Mouse (Mus musculus) embryonic facial prominence, embryonic 12.5 days (tissue): ENCODE measurements around the gene Atp1a2. TPM values are rescaled to one million over a fixed set of nuclear protein-coding genes. Genes with fewer than 3 reads are reported as not detected.

Experiments used
- ATAC-seq: fragments of 200-750 bp; cut with Nextera tagmentation; 2 replicates; pipeline ENCODE4 v1.8.0; 2017; ENCODE audit not compliant: insufficient number of reproducible peaks, insufficient read depth, low FRiP score, low TSS enrichment
- H3K27ac ChIP-seq: fragments of 300-500 bp; sonication (generic); 2 replicates; pipeline ENCODE4 v1.5.1; 2016; ENCODE audit warnings: mild to moderate bottlenecking
- H3K27me3 ChIP-seq: fragments of 300-500 bp; sonication (generic); 2 replicates; pipeline ENCODE4 v1.6.1; 2016; ENCODE audit warnings: mild to moderate bottlenecking, moderate library complexity
- H3K36me3 ChIP-seq: fragments of 300-500 bp; sonication (generic); 2 replicates; pipeline ENCODE4 v1.6.1; 2016; ENCODE audit warnings: mild to moderate bottlenecking
- H3K4me1 ChIP-seq: fragments of 300-500 bp; sonication (generic); 2 replicates; pipeline ENCODE4 v1.6.1; 2016
- H3K4me2 ChIP-seq: fragments of 300-500 bp; sonication (generic); replicated peaks from 2 replicates; pipeline ENCODE4 v1.6.1; 2016; ENCODE audit warnings: mild to moderate bottlenecking, moderate library complexity
- H3K4me3 ChIP-seq: fragments of 300-500 bp; sonication (generic); 2 replicates; pipeline ENCODE4 v1.5.1; 2016; ENCODE audit warnings: mild to moderate bottlenecking
- H3K9ac ChIP-seq: fragments of 300-500 bp; sonication (generic); 2 replicates; pipeline ENCODE4 v1.6.1; 2016; ENCODE audit warnings: mild to moderate bottlenecking, moderate library complexity
- H3K9me3 ChIP-seq: fragments of 300-500 bp; sonication (generic); 2 replicates; pipeline ENCODE4 v1.6.1; 2016; ENCODE audit warnings: mild to moderate bottlenecking, moderate library complexity
- WGBS: fragments of 180-500 bp; shearing (Covaris S2); methylation state at CpG from one replicate; pipeline ENCODE4 v1.1.7; 2016; 5-methylcytosine and 5-hydroxymethylcytosine counted together
- polyA plus RNA-seq: library from polyadenylated mRNA; unstranded; fragments of >200 nt; fragmentation: Nextera tagmentation; extraction: Ambion mirVana; gene quantifications from 2 replicates; pipeline ENCODE4 v1.2.1, GENCODE M21; 2016

Gene Atp1a2
- polyA plus RNA-seq, 1 experiment from 2014 or later, result 4.5 TPM

GRCm38 (mm10) chr1:172323298-172323697, 25.4 kb upstream of the Atp1a2 start:
- Histone ChIP-seq H3K4me3 (no peak overlapping the region), H3K27ac (no peak overlapping the region), H3K27me3 (peaks cover 35% of the 10 kb centered on the region), H3K4me2 (no peak overlapping the region), H3K4me1 (no peaks in the 10 kb centered on the region), H3K9me3 (no peaks in the 10 kb centered on the region), H3K36me3 (peaks cover 9% of the 10 kb centered on the region; the same call in 1 of the 2 replicates), H3K9ac (no peak overlapping the region)
- ATAC-seq, result no peak
- WGBS, result 27% methylated on average over 5 of the region's 5 CpGs

- peaks cover 15% of the 10 kb centered on the region; the same call in 1 of the 2 replicates for H3K36me3 ChIP-seq
- 53% methylated on average over 13 of the region's 13 CpGs for WGBS
- H3K27ac ChIP-seq, result no peak overlapping the region
- no peaks in the 10 kb centered on the region for H3K9me3 ChIP-seq
- H3K4me1 ChIP-seq, result no peaks in the 10 kb centered on the region
- H3K9ac ChIP-seq, result no peak overlapping the region
- H3K27me3 ChIP-seq, result peaks cover 30% of the 10 kb centered on the region
- no peak overlapping the region for H3K4me2 ChIP-seq
- ATAC-seq, result no peak
- H3K4me3 ChIP-seq, result no peak overlapping the region
Measured at GRCm38 (mm10) chr1:172322725-172323124, 24.9 kb upstream of the Atp1a2 start.

- Histone ChIP-seq H3K4me2 (no peak overlapping the region), H3K27ac (no peak overlapping the region), H3K27me3 (peaks cover 2% of the 10 kb centered on the region; the same call in 1 of the 2 replicates), H3K9me3 (no peaks in the 10 kb centered on the region), H3K9ac (no peak overlapping the region), H3K4me3 (no peak overlapping the region), H3K36me3 (peaks cover 15% of the 10 kb centered on the region; the same call in 1 of the 2 replicates), H3K4me1 (peaks cover 5% of the 10 kb centered on the region; the same call in 1 of the 2 replicates)
- no peak for ATAC-seq
- 23% methylated on average over 5 of the region's 5 CpGs for WGBS
Measured at GRCm38 (mm10) chr1:172319921-172320411, 22.1 kb upstream of the Atp1a2 start.

GRCm38 (mm10) chr1:172319346-172319745, 21.5 kb upstream of the Atp1a2 start:
- Histone ChIP-seq H3K27me3 (no peaks in the 10 kb centered on the region), H3K4me1 (peaks cover 5% of the 10 kb centered on the region; the same call in 1 of the 2 replicates), H3K36me3 (peaks cover 15% of the 10 kb centered on the region; the same call in 1 of the 2 replicates), H3K9ac (no peak overlapping the region), H3K4me2 (no peak overlapping the region), H3K9me3 (no peaks in the 10 kb centered on the region), H3K4me3 (no peak overlapping the region), H3K27ac (no peak overlapping the region)
- ATAC-seq, result no peak
- 86% methylated on average over 7 of the region's 7 CpGs for WGBS

GRCm38 (mm10) chr1:172318424-172319035, 20.7 kb upstream of the Atp1a2 start:
- no peak overlapping the region for H3K4me2 ChIP-seq
- H3K27me3 ChIP-seq, result no peaks in the 10 kb centered on the region
- peaks cover 7% of the 10 kb centered on the region for H3K4me1 ChIP-seq
- no peak overlapping the region for H3K9ac ChIP-seq
- H3K36me3 ChIP-seq, result peaks cover 15% of the 10 kb centered on the region; the same call in 1 of the 2 replicates
- no peaks in the 10 kb centered on the region for H3K9me3 ChIP-seq
- no peak for ATAC-seq
- WGBS, result 84% methylated on average over 19 of the region's 19 CpGs
- H3K27ac ChIP-seq, result no peak overlapping the region
- no peak overlapping the region for H3K4me3 ChIP-seq

- peaks cover 15% of the 10 kb centered on the region; the same call in 1 of the 2 replicates for H3K36me3 ChIP-seq
- no peaks in the 10 kb centered on the region for H3K27me3 ChIP-seq
- WGBS, result 63% methylated on average over 15 of the region's 15 CpGs
- no peak overlapping the region for H3K4me2 ChIP-seq
- H3K9ac ChIP-seq, result no peak overlapping the region
- no peak overlapping the region for H3K27ac ChIP-seq
- peaks cover 13% of the 10 kb centered on the region for H3K4me1 ChIP-seq
- H3K9me3 ChIP-seq, result no peaks in the 10 kb centered on the region
- no peak for ATAC-seq
- no peak overlapping the region for H3K4me3 ChIP-seq
Measured at GRCm38 (mm10) chr1:172317946-172318345, 20.1 kb upstream of the Atp1a2 start.

- Histone ChIP-seq H3K4me3 (no peak overlapping the region), H3K9me3 (no peaks in the 10 kb centered on the region), H3K27me3 (no peaks in the 10 kb centered on the region), H3K4me2 (0 out of 2 replicates have a peak overlapping the region, but pooled peaks have one; percentile 14), H3K27ac (no peak overlapping the region), H3K4me1 (peaks cover 18% of the 10 kb centered on the region), H3K9ac (no peak overlapping the region), H3K36me3 (peaks cover 15% of the 10 kb centered on the region; the same call in 1 of the 2 replicates)
- ATAC-seq, result no peak
- 47% methylated on average over 18 of the region's 18 CpGs for WGBS
Measured at GRCm38 (mm10) chr1:172317431-172317830, 19.6 kb upstream of the Atp1a2 start.

- no peak for ATAC-seq
- Histone ChIP-seq H3K4me3 (no peak overlapping the region), H3K4me2 (no peak overlapping the region), H3K27me3 (no peaks in the 10 kb centered on the region), H3K36me3 (peaks cover 9% of the 10 kb centered on the region; the same call in 1 of the 2 replicates), H3K27ac (no peak overlapping the region), H3K4me1 (peaks cover 21% of the 10 kb centered on the region), H3K9ac (no peak overlapping the region), H3K9me3 (no peaks in the 10 kb centered on the region)
- 74% methylated on average over 3 of the region's 3 CpGs for WGBS
Measured at GRCm38 (mm10) chr1:172314911-172315310, 17.0 kb upstream of the Atp1a2 start.

GRCm38 (mm10) chr1:172313613-172314411, 15.9 kb upstream of the Atp1a2 start:
- Histone ChIP-seq H3K27me3 (no peaks in the 10 kb centered on the region), H3K4me3 (no peak overlapping the region; the same call in 1 of the 2 replicates), H3K4me1 (peaks cover 26% of the 10 kb centered on the region), H3K9ac (peak overlapping the region; percentile 82; the same call in 1 of the 2 replicates), H3K27ac (no peak overlapping the region), H3K4me2 (peak overlapping the region; percentile 94; the same call in 1 of the 2 replicates), H3K9me3 (no peaks in the 10 kb centered on the region), H3K36me3 (peaks cover 9% of the 10 kb centered on the region; the same call in 1 of the 2 replicates)
- no peak for ATAC-seq
- 74% methylated on average over 10 of the region's 10 CpGs for WGBS

GRCm38 (mm10) chr1:172312768-172313561, 15.1 kb upstream of the Atp1a2 start:
- Histone ChIP-seq H3K9ac (peak overlapping the region; percentile 82), H3K4me2 (peak overlapping the region; percentile 94), H3K4me1 (peaks cover 26% of the 10 kb centered on the region), H3K9me3 (no peaks in the 10 kb centered on the region), H3K27me3 (no peaks in the 10 kb centered on the region), H3K36me3 (peaks cover 2% of the 10 kb centered on the region; the same call in 1 of the 2 replicates), H3K4me3 (peak overlapping the region; percentile 77), H3K27ac (no peak overlapping the region)
- ATAC-seq, result no peak
- 16% methylated on average over 16 of the region's 16 CpGs for WGBS
